Mouse (Mus musculus): ENCODE data around the gene Diras1. TPM values are rescaled to one million over a fixed set of nuclear protein-coding genes. Genes with fewer than 3 reads are reported as not detected.

Diras1 gene
- polyA plus RNA-seq, 1 experiment, result 0.38 TPM

DNA sequence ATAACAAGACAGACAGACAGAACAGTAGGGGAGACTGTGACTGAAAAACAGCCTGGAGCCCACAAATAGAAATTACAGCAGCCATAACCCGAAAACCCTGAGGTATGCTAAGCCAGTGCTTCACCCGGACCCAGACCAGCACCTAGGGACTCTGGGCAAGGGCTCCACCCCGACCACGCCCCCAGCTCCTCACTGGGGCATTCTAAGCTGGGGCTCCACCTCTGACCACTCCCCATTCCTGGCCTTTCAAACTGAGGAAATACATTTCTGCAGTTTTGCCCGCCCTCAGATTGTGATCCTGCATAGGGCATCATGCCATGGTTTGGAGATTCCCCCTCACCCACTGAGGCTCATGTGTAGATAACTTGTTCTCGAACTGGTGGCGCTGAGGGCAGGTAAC is 18.2 kb downstream of the Diras1 start:
- no peak for TF ChIP-seq CTCF (IDR thresholded peaks at IDR 0.05; ENCODE audit: extremely low read depth, insufficient read length, insufficient replicate concordance, low read depth, low read length)
- TF ChIP-seq POLR2A (IDR thresholded peaks at IDR 0.05; ENCODE audit: low read depth, low read length), result no peak
- no peak overlapping the region for H3K4me3 ChIP-seq (ENCODE audit: low read depth, low read length)
- H3K36me3 ChIP-seq (ENCODE audit: control insufficient read depth, insufficient read depth, low read length), result no peaks in the 10 kb centered on the region
- no peaks in the 10 kb centered on the region for H3K27me3 ChIP-seq (ENCODE audit: control insufficient read depth, insufficient read depth, low read length)
- 30% methylated on average over 7 of the region's 7 CpGs for WGBS
- no peaks in the 10 kb centered on the region for H3K4me1 ChIP-seq (ENCODE audit: control insufficient read depth, insufficient read depth, insufficient read length, low read length)
- H3K27ac ChIP-seq (ENCODE audit: insufficient read depth, low read depth, low read length), result no peak overlapping the region

DNA sequence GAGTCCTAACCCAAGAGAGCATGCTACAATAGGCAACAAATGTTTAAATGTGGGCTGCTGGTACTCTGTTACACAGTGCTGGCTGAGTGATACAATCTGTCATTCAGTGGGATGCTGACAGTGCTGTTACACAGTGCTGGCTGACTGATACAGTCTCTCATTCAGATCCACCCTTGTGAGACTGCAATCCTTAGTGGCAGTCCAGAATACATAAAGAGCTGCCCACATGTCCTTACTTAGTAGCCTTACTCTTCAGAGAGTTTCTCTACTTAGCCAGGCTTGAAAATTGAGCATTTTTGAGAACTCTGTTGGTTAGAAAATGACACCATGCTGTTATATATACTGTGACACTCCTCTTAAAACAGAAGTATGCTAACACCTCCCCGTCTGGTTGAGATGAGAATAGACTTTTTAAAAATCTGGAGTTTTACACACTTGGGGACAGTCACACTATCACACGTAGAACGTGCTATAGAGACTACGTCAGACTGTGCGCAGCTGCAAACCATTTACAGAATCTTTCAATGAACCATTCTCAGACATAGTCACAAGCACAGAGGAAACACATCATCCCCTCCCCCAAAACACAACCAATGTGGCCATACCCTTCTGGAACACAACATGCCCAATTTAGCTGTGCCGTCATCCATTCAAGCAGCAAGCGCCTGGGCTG is 19.3 kb downstream of the Diras1 start:
- TF ChIP-seq POLR2A (IDR thresholded peaks at IDR 0.05; ENCODE audit: low read depth, low read length), result no peak
- TF ChIP-seq CTCF (IDR thresholded peaks at IDR 0.05; ENCODE audit: extremely low read depth, insufficient read length, insufficient replicate concordance, low read depth, low read length), result no peak
- H3K27ac ChIP-seq (ENCODE audit: insufficient read depth, low read depth, low read length), result no peak overlapping the region
- H3K36me3 ChIP-seq (ENCODE audit: control insufficient read depth, insufficient read depth, low read length), result no peaks in the 10 kb centered on the region
- WGBS, result 91% methylated on average over 7 of the region's 7 CpGs
- no peaks in the 10 kb centered on the region for H3K27me3 ChIP-seq (ENCODE audit: control insufficient read depth, insufficient read depth, low read length)
- H3K4me3 ChIP-seq (ENCODE audit: low read depth, low read length), result no peak overlapping the region
- H3K4me1 ChIP-seq (ENCODE audit: control insufficient read depth, insufficient read depth, insufficient read length, low read length), result no peaks in the 10 kb centered on the region

- TF ChIP-seq CTCF (IDR thresholded peaks at IDR 0.05; ENCODE audit: extremely low read depth, insufficient read length, insufficient replicate concordance, low read depth, low read length) (no peak), POLR2A (IDR thresholded peaks at IDR 0.05; ENCODE audit: low read depth, low read length) (no peak)
- no peak overlapping the region for H3K4me3 ChIP-seq (ENCODE audit: low read depth, low read length)
- WGBS, result 54% methylated on average over 10 of the region's 10 CpGs
- peaks cover 3% of the 10 kb centered on the region; the same call in 1 of the 2 replicates for H3K4me1 ChIP-seq (ENCODE audit: control insufficient read depth, insufficient read depth, insufficient read length, low read length)
- no peaks in the 10 kb centered on the region for H3K27me3 ChIP-seq (ENCODE audit: control insufficient read depth, insufficient read depth, low read length)
- no peaks in the 10 kb centered on the region for H3K36me3 ChIP-seq (ENCODE audit: control insufficient read depth, insufficient read depth, low read length)
- no peak overlapping the region for H3K27ac ChIP-seq (ENCODE audit: insufficient read depth, low read depth, low read length)
Measured at GRCm38 (mm10) chr10:81001161-81001560, 24.3 kb downstream of the Diras1 start.

- H3K27ac ChIP-seq (ENCODE audit: insufficient read depth, low read depth, low read length), result no peak overlapping the region
- 33% methylated on average over 28 of the region's 28 CpGs for WGBS
- peaks cover 3% of the 10 kb centered on the region; the same call in 1 of the 2 replicates for H3K4me1 ChIP-seq (ENCODE audit: control insufficient read depth, insufficient read depth, insufficient read length, low read length)
- H3K4me3 ChIP-seq (ENCODE audit: low read depth, low read length), result no peak overlapping the region
- no peaks in the 10 kb centered on the region for H3K36me3 ChIP-seq (ENCODE audit: control insufficient read depth, insufficient read depth, low read length)
- H3K27me3 ChIP-seq (ENCODE audit: control insufficient read depth, insufficient read depth, low read length), result no peaks in the 10 kb centered on the region
- TF ChIP-seq POLR2A (IDR thresholded peaks at IDR 0.05; ENCODE audit: low read depth, low read length) (no peak), CTCF (IDR thresholded peaks at IDR 0.05; ENCODE audit: extremely low read depth, insufficient read length, insufficient replicate concordance, low read depth, low read length) (no peak)
Measured at GRCm38 (mm10) chr10:81000197-81001062, 25.0 kb downstream of the Diras1 start.

DNA sequence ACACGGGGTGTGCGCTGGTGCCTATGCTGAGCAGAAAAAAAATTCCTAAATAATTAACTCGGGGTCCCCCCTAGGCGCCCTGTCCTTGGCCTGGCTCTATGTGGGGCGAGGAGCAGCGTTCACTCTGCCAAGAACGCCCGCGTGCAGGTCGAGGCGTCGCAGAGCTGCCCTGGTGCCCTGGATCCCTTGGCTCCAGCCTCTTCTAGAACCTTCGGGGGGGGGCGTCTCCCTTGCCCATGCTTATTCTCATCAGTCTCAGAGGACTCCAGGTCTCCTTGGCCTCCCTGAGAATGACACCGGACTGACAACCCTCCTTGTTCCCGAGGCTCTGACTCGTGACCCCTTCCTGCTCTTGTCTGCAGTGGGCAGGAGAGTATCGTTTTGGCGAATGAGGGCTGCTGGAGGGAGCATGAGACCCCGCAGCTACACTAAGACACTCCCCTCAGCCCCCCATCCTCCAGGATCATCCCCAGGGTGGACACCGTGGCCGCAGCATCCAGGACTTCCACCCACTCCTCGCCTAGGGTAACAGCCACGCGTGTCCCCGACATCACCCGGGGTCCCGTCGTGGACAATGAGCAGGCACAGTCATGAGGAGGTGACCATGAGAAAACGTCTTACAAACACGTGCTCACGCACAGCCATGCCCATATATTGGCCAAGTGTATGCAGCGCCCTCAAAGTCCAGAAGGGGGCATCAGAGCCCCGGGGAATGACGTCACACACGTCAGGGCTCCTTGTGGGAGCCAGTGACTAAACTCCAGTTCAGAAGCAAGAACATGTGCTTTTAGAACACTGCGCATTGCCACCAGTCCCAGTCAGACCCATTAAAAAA is 25.9 kb downstream of the Diras1 start:
- WGBS, result 18% methylated on average over 37 of the region's 37 CpGs
- TF ChIP-seq CTCF (IDR thresholded peaks at IDR 0.05; ENCODE audit: extremely low read depth, insufficient read length, insufficient replicate concordance, low read depth, low read length) (peak; percentile 73), POLR2A (IDR thresholded peaks at IDR 0.05; ENCODE audit: low read depth, low read length) (no peak)

GRCm38 (mm10) chr10:80998778-80999177 is 26.7 kb downstream of the Diras1 start:
- Histone ChIP-seq H3K27me3 (ENCODE audit: control insufficient read depth, insufficient read depth, low read length) (no peaks in the 10 kb centered on the region), H3K4me3 (ENCODE audit: low read depth, low read length) (no peak overlapping the region), H3K27ac (ENCODE audit: insufficient read depth, low read depth, low read length) (no peak overlapping the region), H3K36me3 (ENCODE audit: control insufficient read depth, insufficient read depth, low read length) (no peaks in the 10 kb centered on the region), H3K4me1 (ENCODE audit: control insufficient read depth, insufficient read depth, insufficient read length, low read length) (peaks cover 5% of the 10 kb centered on the region)
- TF ChIP-seq CTCF (IDR thresholded peaks at IDR 0.05; ENCODE audit: extremely low read depth, insufficient read length, insufficient replicate concordance, low read depth, low read length) (peak; percentile 75; the same call in 1 of the 2 replicates), POLR2A (IDR thresholded peaks at IDR 0.05; ENCODE audit: low read depth, low read length) (no peak)
- WGBS, result 6% methylated on average over 12 of the region's 12 CpGs

More for the DNA sequence above, 25.9 kb downstream of the Diras1 start:
- Histone ChIP-seq H3K4me3 (ENCODE audit: low read depth, low read length) (no peak overlapping the region), H3K27ac (ENCODE audit: insufficient read depth, low read depth, low read length) (no peak overlapping the region), H3K36me3 (ENCODE audit: control insufficient read depth, insufficient read depth, low read length) (no peaks in the 10 kb centered on the region), H3K4me1 (ENCODE audit: control insufficient read depth, insufficient read depth, insufficient read length, low read length) (peaks cover 5% of the 10 kb centered on the region), H3K27me3 (ENCODE audit: control insufficient read depth, insufficient read depth, low read length) (no peaks in the 10 kb centered on the region)

Data from small intestine, adult 2 months (tissue).